Mouse (Mus musculus): ENCODE measurements around the gene Scpep1. TPM values are rescaled to one million over a fixed set of nuclear protein-coding genes. Genes with fewer than 3 reads are reported as not detected.
A peak's percentile ranks its signal among the peaks of the same experiment; 100 is the strongest.

Scpep1 gene
- polyA plus RNA-seq, 1 experiment from 2014 or later: 149 TPM

DNA sequence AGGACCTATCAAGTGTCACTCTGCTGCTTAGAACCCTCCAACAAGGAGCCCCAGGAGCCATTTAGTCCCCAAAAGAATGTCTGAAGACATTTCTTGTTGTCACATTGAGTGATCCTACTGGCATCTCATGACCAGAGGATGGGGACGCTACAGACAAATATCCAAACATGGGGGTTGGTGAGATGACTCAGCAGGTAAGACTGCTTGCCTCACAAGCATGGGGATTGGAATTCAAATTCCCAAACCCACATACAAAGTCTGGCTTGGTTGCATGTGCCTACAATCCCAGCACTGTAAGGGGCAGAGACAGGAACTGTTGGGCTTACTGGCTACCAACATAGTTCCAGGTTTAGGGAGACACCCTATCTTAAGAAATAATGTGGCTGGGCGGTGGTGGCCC lies 17.4 kb downstream of the Scpep1 start:
- Histone ChIP-seq H3K9me3 (replicated peaks; ENCODE audit: low read length) (no peaks in the 10 kb centered on the region), H3K4me3 (replicated peaks; ENCODE audit: low read depth, low read length) (no peak overlapping the region), H3K4me2 (ENCODE audit: low read length) (no peak overlapping the region), H3K4me1 (replicated peaks; ENCODE audit: insufficient read depth, low read length) (no peaks in the 10 kb centered on the region), H3K27me3 (ENCODE audit: insufficient read depth, low read length) (no peaks in the 10 kb centered on the region), H3K36me3 (ENCODE audit: insufficient read depth, low read length) (0 out of 2 replicates have a peak, but pooled peaks cover 25% of the 10 kb centered on the region), H3K27ac (no peak overlapping the region), H3K9ac (ENCODE audit: low read depth, low read length) (no peak overlapping the region)
- TF ChIP-seq CTCF (IDR thresholded peaks at IDR 0.05; ENCODE audit: low read depth): no peak
- 87% methylated on average over 2 of the region's 2 CpGs for WGBS
- no peak for DNase-seq (ENCODE audit: low spot score)
- no peak for ATAC-seq (replicated peaks; ENCODE audit: low FRiP score, low read depth)

DNA sequence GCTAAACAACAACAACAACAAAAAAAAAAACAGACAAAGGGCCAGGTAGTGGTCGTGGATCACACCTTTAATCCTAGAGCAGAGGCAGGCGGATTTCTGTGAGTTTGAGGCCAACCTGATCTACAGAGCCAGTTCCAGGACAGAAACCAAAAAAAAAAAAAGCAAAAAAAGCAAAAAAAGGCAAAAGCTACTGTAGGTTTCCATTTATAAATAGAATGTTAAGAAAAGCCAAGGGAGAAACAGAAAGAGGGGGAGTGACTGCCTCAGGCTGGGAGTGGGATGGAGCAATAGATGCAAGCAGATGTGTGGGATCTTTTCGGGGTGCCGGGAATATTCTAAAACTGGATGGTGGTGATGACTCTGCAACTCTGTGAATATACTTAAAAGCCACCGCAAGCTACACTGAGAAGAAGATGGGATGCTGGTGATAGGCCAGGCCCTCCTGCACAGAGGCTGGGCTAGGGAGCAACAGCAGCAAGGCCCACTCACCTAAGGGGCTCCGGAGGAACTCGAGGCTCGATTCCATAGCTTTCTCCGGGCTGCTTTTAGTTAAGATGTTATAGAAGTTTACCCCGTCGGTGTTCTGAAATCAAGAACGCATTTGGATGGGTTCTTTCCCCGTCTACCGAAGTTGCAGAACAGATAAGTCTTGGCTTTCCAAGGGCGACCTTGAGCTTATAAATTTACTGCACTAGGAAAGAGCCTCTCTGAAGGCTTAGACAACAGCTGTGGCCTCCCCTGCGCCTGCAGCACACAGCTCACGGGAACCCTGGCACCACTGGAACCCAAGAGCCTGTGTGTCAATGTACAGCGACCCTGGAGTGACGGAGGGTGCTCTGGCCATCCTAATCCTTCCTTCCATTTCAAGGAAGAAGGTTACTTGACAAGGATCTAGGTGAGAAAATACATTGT lies 20.9 kb downstream of the Scpep1 start:
- DNase-seq (ENCODE audit: low spot score) (no peak), ATAC-seq (replicated peaks; ENCODE audit: low FRiP score, low read depth) (no peak)
- 88% methylated on average over 19 of the region's 19 CpGs for WGBS
- Histone ChIP-seq H3K4me1 (replicated peaks; ENCODE audit: insufficient read depth, low read length) (no peaks in the 10 kb centered on the region), H3K27ac (no peak overlapping the region), H3K4me3 (replicated peaks; ENCODE audit: low read depth, low read length) (no peak overlapping the region), H3K9me3 (replicated peaks; ENCODE audit: low read length) (no peaks in the 10 kb centered on the region), H3K36me3 (ENCODE audit: insufficient read depth, low read length) (peaks cover 25% of the 10 kb centered on the region; the same call in 1 of the 2 replicates), H3K9ac (ENCODE audit: low read depth, low read length) (no peak overlapping the region), H3K4me2 (ENCODE audit: low read length) (no peak overlapping the region), H3K27me3 (ENCODE audit: insufficient read depth, low read length) (no peaks in the 10 kb centered on the region)
- TF ChIP-seq CTCF (IDR thresholded peaks at IDR 0.05; ENCODE audit: low read depth): no peak

DNA sequence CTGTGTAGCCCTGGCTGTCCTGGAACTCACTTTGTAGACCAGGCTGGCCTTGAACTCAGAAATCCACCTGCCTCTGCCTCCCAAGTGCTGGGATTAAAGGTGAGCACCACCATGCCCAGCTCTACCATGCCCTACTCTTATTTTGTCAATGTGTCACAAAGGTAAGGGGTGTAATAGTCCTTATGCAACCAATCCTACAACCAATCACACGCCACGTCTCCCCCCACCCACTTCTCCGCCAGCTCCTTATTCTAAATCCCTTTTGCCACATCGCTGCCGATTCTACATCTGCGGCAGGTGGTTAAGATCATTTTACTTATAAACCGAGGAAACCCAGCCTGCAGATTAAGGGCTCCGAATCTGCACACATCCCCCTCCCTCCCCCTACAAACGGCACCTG lies 22.2 kb downstream of the Scpep1 start:
- ATAC-seq (replicated peaks; ENCODE audit: low FRiP score, low read depth): no peak
- no peak for TF ChIP-seq CTCF (IDR thresholded peaks at IDR 0.05; ENCODE audit: low read depth)
- H3K4me1 ChIP-seq (replicated peaks; ENCODE audit: insufficient read depth, low read length): no peaks in the 10 kb centered on the region
- H3K4me3 ChIP-seq (replicated peaks; ENCODE audit: low read depth, low read length): no peak overlapping the region
- H3K27me3 ChIP-seq (ENCODE audit: insufficient read depth, low read length): no peaks in the 10 kb centered on the region
- 96% methylated on average over 9 of the region's 9 CpGs for WGBS
- H3K27ac ChIP-seq: no peak overlapping the region
- no peak for DNase-seq (ENCODE audit: low spot score)
- no peaks in the 10 kb centered on the region for H3K9me3 ChIP-seq (replicated peaks; ENCODE audit: low read length)
- H3K4me2 ChIP-seq (ENCODE audit: low read length): no peak overlapping the region
- H3K9ac ChIP-seq (ENCODE audit: low read depth, low read length): no peak overlapping the region
- H3K36me3 ChIP-seq (ENCODE audit: insufficient read depth, low read length): peaks cover 28% of the 10 kb centered on the region; the same call in 1 of the 2 replicates

DNA sequence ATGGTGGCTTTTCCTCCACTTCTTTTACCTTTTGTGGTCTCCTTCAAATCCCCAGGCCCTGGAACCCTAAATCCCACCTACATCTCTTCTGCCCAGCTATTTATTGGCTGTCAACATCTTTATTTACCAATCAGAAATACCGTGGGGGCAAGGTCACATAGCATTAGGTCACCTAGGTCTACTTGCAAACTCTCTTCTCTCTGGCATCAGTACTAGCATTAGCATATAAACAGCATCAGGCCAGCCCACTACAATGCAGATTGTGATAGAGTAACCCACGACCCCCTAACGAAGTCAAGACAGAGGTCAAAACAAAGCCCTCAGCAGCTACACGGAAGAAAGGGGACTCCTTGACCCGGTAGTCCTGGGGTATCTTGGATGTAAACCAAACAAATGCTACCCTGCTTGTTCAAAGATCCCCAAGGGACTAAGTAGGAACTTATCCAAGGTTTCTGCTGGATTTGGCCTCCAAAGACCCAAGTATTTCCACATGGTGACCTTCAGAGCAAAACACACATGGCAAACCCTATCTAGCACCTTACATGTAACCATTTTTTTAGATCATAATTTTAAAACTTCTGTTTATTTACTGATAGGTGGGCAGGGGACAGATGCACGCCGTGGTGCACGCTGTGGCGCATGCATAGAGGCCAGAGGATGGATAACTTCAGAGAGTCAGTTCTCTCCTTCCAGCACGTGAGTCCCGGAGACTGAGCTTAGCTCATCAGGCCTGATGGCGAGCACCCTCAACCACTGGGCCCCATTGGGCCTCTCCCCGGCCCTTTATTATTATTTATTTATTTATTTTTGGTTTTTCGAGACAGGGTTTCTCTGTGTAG lies 23.4 kb downstream of the Scpep1 start:
- H3K4me3 ChIP-seq (replicated peaks; ENCODE audit: low read depth, low read length): no peak overlapping the region
- ATAC-seq (replicated peaks; ENCODE audit: low FRiP score, low read depth) (no peak), DNase-seq (ENCODE audit: low spot score) (no peak)
- no peak overlapping the region for H3K27ac ChIP-seq
- H3K4me1 ChIP-seq (replicated peaks; ENCODE audit: insufficient read depth, low read length): no peaks in the 10 kb centered on the region
- 81% methylated on average over 14 of the region's 14 CpGs for WGBS
- no peaks in the 10 kb centered on the region for H3K27me3 ChIP-seq (ENCODE audit: insufficient read depth, low read length)
- no peak for TF ChIP-seq CTCF (IDR thresholded peaks at IDR 0.05; ENCODE audit: low read depth)
- peaks cover 32% of the 10 kb centered on the region; the same call in 1 of the 2 replicates for H3K36me3 ChIP-seq (ENCODE audit: insufficient read depth, low read length)
- H3K9me3 ChIP-seq (replicated peaks; ENCODE audit: low read length): no peaks in the 10 kb centered on the region
- no peak overlapping the region for H3K9ac ChIP-seq (ENCODE audit: low read depth, low read length)
- H3K4me2 ChIP-seq (ENCODE audit: low read length): no peak overlapping the region

DNA sequence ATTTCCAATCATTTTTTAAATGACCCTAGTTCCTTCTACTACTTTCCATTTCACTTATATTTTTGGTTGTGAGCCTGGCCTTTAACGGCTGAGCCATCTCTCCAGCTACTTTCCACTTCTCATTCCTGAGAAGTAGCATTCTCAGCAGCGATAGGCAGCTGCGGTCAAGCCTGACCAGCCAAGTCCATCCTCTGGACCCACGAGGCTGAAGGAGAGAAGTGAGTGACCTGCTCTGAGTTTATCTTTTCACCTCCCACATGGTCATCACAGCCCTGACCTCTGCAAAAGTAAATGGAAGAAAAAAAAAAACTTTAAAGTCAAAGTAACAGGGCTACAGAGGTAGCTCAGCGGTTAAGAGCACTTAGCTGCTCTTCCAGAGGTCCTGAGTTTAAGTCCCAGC lies 28.7 kb downstream of the Scpep1 start:
- ATAC-seq (replicated peaks; ENCODE audit: low FRiP score, low read depth) (no peak), DNase-seq (ENCODE audit: low spot score) (no peak)
- Histone ChIP-seq H3K9me3 (replicated peaks; ENCODE audit: low read length) (no peaks in the 10 kb centered on the region), H3K4me3 (replicated peaks; ENCODE audit: low read depth, low read length) (no peak overlapping the region), H3K27me3 (ENCODE audit: insufficient read depth, low read length) (no peaks in the 10 kb centered on the region), H3K36me3 (ENCODE audit: insufficient read depth, low read length) (peaks cover 40% of the 10 kb centered on the region), H3K9ac (ENCODE audit: low read depth, low read length) (no peak overlapping the region), H3K4me1 (replicated peaks; ENCODE audit: insufficient read depth, low read length) (no peaks in the 10 kb centered on the region), H3K27ac (no peak overlapping the region), H3K4me2 (ENCODE audit: low read length) (no peak overlapping the region)
- TF ChIP-seq CTCF (IDR thresholded peaks at IDR 0.05; ENCODE audit: low read depth): no peak
- 53% methylated on average over 5 of the region's 5 CpGs for WGBS

DNA sequence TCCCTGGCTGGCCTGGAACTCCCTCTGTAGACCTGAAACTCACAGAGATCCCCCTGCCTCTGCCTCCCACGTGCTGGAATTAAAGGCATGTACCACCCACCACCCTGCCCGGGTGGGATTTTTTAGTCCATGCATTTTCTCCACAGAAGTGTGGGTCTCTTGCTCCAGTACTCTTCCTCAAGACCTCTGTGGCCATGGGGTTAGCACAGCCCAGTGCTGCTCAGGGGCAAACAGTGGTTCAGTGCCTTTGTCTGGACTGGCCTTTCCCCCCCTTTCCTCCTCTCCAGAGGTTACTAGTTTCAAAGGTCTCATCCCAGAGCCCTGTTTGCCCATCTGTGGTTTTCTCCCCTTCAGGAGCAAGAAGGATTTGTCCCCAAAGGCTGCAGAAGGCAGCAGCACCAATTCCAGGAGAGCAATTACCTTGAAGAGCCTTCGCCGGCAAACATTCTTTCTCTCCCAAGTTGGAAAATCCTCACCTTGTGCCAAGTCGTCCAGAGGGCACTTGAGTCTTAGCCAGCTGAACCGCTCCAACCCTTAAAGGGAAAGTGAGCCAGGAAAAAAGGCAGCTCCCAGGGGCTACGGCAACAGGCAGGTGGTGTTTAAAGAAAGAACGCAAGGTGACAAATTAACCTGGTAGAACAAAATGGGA lies 45.8 kb downstream of the Scpep1 start:
- Histone ChIP-seq H3K4me2 (ENCODE audit: low read length) (no peak overlapping the region), H3K4me3 (replicated peaks; ENCODE audit: low read depth, low read length) (no peak overlapping the region), H3K36me3 (ENCODE audit: insufficient read depth, low read length) (no peaks in the 10 kb centered on the region), H3K9me3 (replicated peaks; ENCODE audit: low read length) (no peaks in the 10 kb centered on the region), H3K27ac (peak overlapping the region; percentile 80), H3K4me1 (replicated peaks; ENCODE audit: insufficient read depth, low read length) (no peaks in the 10 kb centered on the region), H3K27me3 (ENCODE audit: insufficient read depth, low read length) (no peaks in the 10 kb centered on the region), H3K9ac (ENCODE audit: low read depth, low read length) (no peak overlapping the region)
- no peak for DNase-seq (ENCODE audit: low spot score)
- 77% methylated on average over 8 of the region's 8 CpGs for WGBS
- no peak for TF ChIP-seq CTCF (IDR thresholded peaks at IDR 0.05; ENCODE audit: low read depth)
- peak; percentile 23; the same call in 1 of the 2 replicates for ATAC-seq (replicated peaks; ENCODE audit: low FRiP score, low read depth)
